23 mouse cellular contexts compared by ENCODE assay signal in the genomic region with DNA sequence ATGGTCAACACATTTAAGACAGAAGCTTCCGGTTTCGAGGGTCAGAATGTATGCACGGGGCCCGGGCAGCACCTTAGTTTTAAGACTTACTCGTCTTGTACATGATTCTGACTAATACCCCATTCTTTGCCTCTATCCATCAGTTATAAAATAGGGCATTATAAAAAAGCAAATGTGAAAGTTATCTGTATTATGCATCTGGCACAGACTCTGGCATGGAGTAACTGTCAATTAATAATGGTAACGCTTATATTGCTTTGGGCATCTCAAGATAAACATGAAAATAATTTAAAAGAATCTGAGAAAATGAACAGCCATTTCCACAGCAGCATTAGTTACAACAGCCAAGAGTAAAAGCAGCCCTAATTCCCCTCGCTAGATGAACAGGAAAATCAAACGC. TPM values are rescaled to one million over a fixed set of nuclear protein-coding genes. Genes with fewer than 3 reads are reported as not detected.
"Had no signal": no experiment of that assay in that cellular context is flagged by ENCODE, and none has a peak within 500 bp of the region (broad histone marks: within the 10 kb centered on the region; RNA-seq: fewer than 3 reads in every experiment).

No protein-coding gene starts in this region.

- H3K4me2 ChIP-seq: lung, embryonic 14.5 days; midbrain, embryonic 11.5 days; midbrain, embryonic 13.5 days; midbrain, embryonic 15.5 days; neural tube, embryonic 12.5 days; stomach, embryonic 15.5 days had no signal

- H3K36me3 ChIP-seq: midbrain, embryonic 13.5 days; midbrain, embryonic 15.5 days; neural tube, embryonic 12.5 days; stomach, embryonic 15.5 days had no signal

- H3K9me3 ChIP-seq: midbrain, embryonic 13.5 days; midbrain, embryonic 15.5 days; neural tube, embryonic 12.5 days; stomach, embryonic 15.5 days had no signal

- H3K9ac ChIP-seq: lung, embryonic 14.5 days; midbrain, embryonic 13.5 days; midbrain, embryonic 15.5 days; neural tube, embryonic 12.5 days; stomach, embryonic 15.5 days had no signal

- DNase-seq: lung, adult 18-20 months; lung, postnatal 10 days; lung, postnatal 4 days; right cerebral cortex, postnatal 14 days; thymus, adult 2 months; thymus, postnatal 25 days; thymus, postnatal 4 days had no signal

- H3K27ac ChIP-seq: midbrain, embryonic 13.5 days; midbrain, embryonic 15.5 days; neural tube, embryonic 12.5 days; stomach, embryonic 15.5 days; stomach, postnatal 0 days had no signal

- ATAC-seq: midbrain, embryonic 13.5 days; midbrain, embryonic 15.5 days had no signal

- H3K27me3 ChIP-seq: midbrain, embryonic 13.5 days; midbrain, embryonic 15.5 days; stomach, embryonic 15.5 days had no signal

- H3K4me3 ChIP-seq: midbrain, embryonic 13.5 days; midbrain, embryonic 15.5 days; neural tube, embryonic 12.5 days; stomach, embryonic 15.5 days had no signal

RNA-seq across cellular contexts. Expression of a gene that starts 2.4 kb away (rescaled TPM):
- total RNA-seq: megakaryocyte, adult 5-6 weeks; monocyte, adult 5-6 weeks; neutrophil, adult 5-6 weeks had no signal
- polyA plus RNA-seq: lung, embryonic 14.5 days; lung, embryonic 16.5 days; midbrain, embryonic 11.5 days; midbrain, postnatal 0 days; neural tube, embryonic 12.5 days; neural tube, embryonic 14.5 days; spleen, adult 2 months; stomach, embryonic 15.5 days; stomach, postnatal 0 days; testis, adult 2 months; urinary bladder, adult 2 months had no signal

RNA-seq across cellular contexts. Expression of a gene that starts 25.9 kb away (rescaled TPM):
- total RNA-seq: midbrain, postnatal 0 days; monocyte, adult 5-6 weeks had no signal
- polyA plus RNA-seq: midbrain, embryonic 15.5 days; midbrain, postnatal 0 days; neural tube, embryonic 14.5 days; urinary bladder, adult 2 months had no signal

RNA-seq across cellular contexts. Expression of a gene that starts 33.8 kb away (rescaled TPM):
- total RNA-seq: monocyte, adult 5-6 weeks; neutrophil, adult 5-6 weeks had no signal
